Mouse (Mus musculus): ENCODE results near the gene Tchp.

Gene Tchp

DNA sequence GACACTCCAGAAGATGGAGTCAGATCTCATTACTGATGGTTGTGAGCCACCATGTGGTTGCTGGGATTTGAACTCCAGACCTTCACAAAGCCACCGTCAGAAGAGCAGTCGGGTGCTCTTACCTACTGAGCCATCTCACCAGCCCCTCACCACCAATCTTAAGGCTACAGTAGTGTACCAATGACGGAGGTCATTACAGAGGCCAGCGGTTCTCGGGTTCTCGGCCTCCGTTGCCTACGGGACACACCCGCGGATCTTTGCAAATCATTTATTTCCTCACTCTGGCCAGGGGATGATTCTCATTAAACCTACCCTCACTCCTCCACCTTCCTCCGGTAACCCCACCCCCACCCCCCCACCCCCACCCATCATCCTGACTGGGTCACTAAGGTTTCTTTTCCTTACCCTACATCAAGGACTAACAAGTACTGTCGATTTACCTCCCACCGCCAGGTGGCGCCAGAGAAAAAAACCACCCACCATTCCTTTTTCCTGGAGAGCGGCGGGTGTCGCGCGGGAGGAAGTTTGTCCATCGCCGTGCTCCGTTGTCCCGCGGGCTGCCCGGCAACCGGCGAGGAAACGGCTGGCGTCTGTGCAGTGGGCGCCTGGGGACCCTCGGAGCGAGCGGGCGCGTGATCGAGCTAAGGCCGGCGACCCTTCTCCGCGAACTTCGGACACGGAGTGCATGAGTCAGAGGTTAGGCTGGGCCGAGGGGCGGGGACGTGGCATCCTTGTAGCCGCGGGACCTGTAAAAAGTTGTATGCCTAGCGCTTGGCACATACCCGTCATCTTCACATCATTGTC lies at the start of gene Tchp:
TSS of gene Tchp (plus strand) at position 496 of the 804 bp plus-strand sequence.
- DNase-seq, result peak; percentile 87

GRCm38 (mm10) chr5:114658255-114658654 lies 49.3 kb upstream of the Tchp start, which contains the start of gene Trpv4:
Gene Trpv4, minus strand, starts transcription at chr5:114658421.
- DNase-seq, result no peak

- no peak for DNase-seq
These were observed 46.5 kb upstream of the Tchp start for GRCm38 (mm10) chr5:114661029-114661428.

- DNase-seq, result no peak
These were observed 43.4 kb upstream of the Tchp start for GRCm38 (mm10) chr5:114664139-114664538.

DNA sequence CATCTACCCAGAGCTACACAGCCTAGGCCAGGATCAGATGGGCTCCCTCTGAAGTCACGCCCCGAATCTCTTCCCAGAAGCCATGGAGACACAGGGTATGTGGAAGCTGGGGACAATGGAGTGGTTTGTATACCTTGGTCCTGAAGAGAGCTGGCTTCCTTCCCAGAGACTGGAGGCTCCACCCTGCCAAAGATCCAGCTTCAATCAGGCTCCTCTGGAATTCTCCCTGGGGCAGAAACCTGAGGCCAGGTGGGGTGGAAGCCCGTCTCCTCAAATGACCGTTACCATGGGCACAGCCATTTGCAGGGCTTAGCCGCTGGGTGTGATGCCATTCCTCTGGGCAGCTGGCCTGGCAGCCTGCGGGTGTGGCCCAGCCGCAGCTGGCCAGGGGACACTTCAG lies 42.8 kb upstream of the Tchp start:
- DNase-seq, result no peak

- no peak for DNase-seq
These were observed 40.9 kb upstream of the Tchp start for GRCm38 (mm10) chr5:114666659-114667058.

DNA sequence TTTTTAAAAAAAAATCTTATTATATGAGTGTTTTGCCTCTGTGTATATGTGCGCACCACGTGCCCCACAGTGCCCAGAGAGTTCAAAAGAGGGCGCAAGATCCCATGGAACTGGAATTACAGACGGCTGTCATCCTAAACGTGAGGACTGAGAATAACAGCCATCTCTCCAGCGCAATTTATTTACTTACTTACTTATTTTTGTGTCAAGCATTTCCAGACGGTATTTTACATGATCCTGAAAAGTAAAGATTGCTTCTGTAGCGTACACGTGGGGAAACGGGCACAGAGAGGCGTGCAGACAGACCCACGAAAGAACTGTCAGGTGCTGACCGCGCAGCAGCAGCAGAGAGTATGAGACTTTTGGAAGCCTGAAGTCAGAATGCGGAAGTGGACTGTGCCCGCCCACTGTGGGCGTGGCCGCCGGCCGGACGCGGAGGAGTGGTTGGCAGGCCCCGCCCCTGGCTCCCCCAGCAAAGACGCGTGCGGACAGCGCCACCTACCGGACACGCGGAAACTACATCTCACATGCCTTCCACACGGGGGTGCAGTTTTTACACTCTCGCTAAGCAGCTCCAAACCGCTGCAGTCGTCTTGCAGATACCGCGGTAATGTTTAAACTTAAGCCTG lies 40.2 kb upstream of the Tchp start:
- peak; percentile 96 for DNase-seq

GRCm38 (mm10) chr5:114669014-114669413 lies 38.5 kb upstream of the Tchp start:
- no peak for DNase-seq

DNA sequence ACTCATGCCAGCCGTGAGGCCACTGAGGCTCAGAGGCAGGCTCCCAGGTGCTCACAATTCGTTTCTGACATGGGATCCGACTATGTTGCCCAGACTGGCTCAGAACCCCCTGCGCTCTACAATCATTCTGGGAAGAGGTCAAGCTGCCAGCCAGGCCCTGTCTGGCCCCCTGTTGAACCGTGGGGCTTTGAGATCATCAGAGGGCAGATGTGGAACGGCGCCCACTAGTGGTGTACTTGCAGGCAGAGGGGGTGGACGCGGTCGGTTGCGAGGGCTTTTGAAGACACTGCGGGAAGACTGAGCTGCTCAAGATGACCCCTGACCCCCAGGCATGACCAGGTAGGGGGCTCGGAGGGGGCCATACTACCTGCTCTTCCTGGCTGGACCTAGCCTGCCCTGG lies 34.4 kb upstream of the Tchp start:
- no peak for DNase-seq

- DNase-seq, result no peak
These were observed 33.0 kb upstream of the Tchp start for GRCm38 (mm10) chr5:114674594-114674993.

GRCm38 (mm10) chr5:114679841-114680591 lies 27.5 kb upstream of the Tchp start:
- peak; percentile 80 for DNase-seq

DNA sequence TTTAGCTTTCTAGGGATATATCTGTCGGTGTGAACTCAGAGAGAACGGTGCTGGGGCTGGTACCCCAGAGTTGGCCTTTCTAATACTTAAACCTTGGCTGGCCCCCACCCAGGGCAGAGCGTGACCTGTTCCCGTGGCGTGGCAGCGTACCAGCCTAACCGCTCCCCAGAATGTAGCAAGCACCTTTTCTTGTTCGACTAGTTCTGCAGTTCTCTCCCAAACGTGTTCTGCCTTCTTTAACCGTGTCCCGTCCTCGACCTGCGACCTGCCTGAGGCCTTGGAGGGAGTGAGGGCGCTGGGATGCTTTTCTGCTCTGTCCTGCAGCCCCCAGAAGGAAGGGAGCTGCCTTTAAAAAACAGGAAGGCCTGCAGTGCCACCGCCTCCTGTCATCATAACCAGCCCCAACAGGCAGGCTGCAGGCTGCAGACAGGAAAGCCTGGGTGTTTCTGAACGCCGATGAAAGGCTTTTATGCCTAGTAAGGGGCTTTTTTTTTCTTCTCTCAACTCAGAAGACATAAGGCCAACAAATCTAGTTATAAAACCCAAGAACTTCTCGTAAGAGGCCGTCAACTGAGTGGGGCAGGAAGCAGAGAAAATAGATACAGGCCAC lies 26.8 kb upstream of the Tchp start:
- DNase-seq, result no peak

DNA sequence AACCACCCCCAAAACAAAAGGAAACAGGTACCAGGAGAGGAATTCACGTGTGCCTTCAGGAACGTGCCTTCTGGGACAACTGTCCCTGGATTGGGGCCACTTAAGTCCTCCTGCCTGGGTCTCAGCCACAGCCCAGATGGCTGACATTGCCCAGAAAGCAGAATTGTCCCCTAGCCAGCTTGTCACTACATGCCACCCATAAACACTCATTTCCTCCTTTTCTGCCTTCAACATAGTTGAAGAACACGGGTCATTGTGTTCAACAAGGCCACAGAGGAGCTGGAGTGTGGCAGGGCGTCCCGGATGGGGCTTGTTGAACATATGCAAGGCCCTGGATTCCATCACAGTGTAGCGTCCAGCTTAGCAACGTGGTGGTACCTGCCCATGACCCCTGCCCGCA lies 25.8 kb upstream of the Tchp start:
- no peak for DNase-seq

- DNase-seq, result no peak
These were observed 21.6 kb upstream of the Tchp start for GRCm38 (mm10) chr5:114685986-114686385.

DNA sequence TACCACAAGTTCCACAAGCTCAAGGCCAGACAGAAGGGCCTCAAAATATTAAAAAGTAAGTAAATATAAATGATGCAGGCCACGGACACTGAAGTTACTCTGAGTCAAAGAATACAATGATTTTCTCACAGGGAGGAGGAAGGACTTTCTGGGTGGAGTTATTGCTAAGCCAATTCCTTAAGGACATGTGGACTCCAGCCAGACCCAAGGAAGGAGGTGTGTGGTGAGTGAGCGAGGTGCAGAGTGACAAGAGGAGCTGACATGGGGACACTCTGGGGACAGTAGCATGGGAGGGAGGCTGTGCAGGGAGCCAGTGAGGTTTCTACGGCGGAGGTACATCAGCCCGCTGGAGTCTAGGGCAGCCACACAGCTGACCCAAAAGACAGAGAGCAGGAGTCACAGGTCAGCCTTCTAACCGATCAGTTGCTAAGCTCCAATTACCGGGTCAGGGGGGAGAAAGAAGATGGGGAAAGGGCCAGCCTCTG lies 20.8 kb upstream of the Tchp start:
- DNase-seq, result no peak

DNA sequence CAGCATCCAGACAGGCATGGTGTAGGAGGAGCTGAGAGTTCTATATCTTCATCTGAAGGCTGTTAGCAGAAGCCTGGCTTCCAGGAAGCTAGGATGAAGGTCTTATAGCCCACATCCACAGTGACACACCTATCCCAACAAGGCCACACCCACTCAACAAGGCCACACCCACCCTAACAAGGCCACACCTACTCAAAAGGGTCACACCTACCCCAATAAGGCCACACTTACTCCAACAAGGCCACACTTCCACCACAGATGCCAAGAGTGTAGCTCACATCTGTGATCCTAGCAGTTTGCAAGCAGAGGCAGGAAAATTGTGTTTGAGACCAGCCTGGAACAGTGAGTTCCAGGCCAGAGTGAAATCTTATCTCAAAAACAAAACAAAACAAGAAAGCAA lies 19.7 kb upstream of the Tchp start:
- DNase-seq, result no peak

- DNase-seq, result peak; percentile 64
These were observed 18.9 kb upstream of the Tchp start for GRCm38 (mm10) chr5:114688703-114689102.

DNA sequence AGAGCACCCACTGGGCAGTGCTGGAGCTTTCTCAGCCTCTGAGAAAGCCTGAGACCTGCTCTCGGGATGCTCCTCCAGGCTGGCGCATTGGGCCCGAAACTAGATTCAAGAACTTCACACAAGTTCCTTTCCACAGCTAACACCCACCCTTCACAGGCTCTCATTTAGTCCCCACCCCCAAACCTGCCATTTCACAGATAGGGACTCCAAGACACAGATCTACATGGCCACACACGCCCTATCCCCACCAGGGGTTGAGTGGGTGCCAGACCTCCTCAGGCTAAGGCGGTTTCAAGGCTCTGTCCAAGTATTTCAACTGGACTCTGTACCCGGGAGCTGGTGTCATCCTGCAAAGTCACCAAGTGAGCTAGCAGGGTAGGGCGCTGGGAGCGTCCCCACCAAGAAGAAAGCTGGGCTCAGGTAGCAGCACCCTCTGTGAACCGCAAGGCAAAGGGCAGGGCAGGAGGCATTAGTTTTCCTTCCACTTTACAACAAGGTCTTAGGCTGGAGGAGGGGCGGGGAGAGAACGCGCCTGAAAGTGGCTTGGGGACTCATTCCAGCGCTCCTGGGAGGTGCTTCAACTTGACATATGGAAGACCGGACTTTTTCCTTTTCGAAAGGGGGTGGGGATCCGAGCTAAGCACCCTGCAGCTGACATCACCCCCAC lies 17.7 kb upstream of the Tchp start:
- no peak for DNase-seq

GRCm38 (mm10) chr5:114690633-114691567 lies 16.7 kb upstream of the Tchp start, which contains the start of gene Gltp:
Gene Gltp, minus strand, starts transcription at chr5:114690984.
- DNase-seq, result peak; percentile 96

- no peak for DNase-seq
These were observed 11.8 kb upstream of the Tchp start for GRCm38 (mm10) chr5:114695775-114696174.

DNA sequence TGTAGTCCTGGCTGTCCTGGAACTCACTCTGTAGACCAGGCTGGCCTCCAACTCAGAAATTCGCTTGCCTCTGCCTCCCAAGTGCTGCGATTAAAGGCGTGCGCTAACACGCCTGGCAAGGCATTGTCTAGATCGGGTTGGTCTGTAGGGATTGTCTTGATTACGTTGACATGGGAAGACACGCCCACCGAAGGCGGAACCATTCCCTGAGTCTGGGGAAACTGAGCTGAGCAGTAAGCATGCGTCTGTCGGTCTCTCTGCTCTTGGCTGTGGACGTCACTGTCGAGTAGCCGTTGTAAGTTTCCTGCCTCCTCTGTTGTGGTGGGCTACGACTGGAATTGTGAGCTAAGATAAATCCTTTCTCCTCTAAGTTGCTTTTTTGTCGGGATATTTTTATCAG lies 10.6 kb upstream of the Tchp start:
- no peak for DNase-seq

All from layer of hippocampus, adult 9-11 months (tissue).